Mouse (Mus musculus) liver, postnatal 0 days (tissue): ENCODE measurements at regions not wholly inside any gene's neighbourhood (a gene's known extent, or its start where the extent isn't known, plus 50 kb on each side); places are given as distances from the start of the nearest gene placed in this dataset.

Experiments
- CTCF ChIP-seq: sonication (generic); IDR thresholded peaks from 2 replicates; pipeline ENCODE4 v1.5.1; 2016; ENCODE audit warnings: antibody characterized with exemption, low read depth
- EP300 ChIP-seq: IDR thresholded peaks from 2 replicates; pipeline ENCODE4 v1.6.1; 2016; ENCODE audit warnings: antibody characterized with exemption, low read depth, mild to moderate bottlenecking

- TF ChIP-seq CTCF (no peak), EP300 (no peak)
Measured at GRCm38 (mm10) chr7:136214415-136214814, 498.3 kb upstream of the Mki67 start.
